Mouse (Mus musculus) cerebellum, adult 9-10 months (tissue): Measurements from ENCODE around the gene Dhrs9.
A peak's percentile ranks its signal among the peaks of the same experiment; 100 is the strongest.

Source experiments
- DNase-seq: peaks from one replicate; pipeline ENCODE4 v3.0.0; 2022

The Dhrs9 gene

DNA sequence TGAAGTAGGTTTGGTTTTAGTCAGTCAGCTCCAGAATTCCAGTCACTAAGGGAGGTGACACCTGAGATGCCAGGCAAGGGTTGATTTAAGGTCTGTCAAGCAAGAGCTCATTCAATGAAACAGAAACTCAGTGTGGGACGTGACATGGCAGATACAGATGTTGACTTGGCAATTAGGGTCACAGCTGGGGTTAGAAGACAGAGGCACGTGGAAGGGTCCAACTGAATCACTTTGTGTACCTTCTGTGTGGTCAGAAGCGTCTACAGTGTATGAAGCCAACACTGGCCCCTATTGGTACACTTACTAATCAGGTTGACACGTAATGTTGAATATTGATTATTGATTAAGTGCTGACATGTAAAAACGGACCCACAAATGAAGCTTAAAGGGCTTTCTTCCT is 44.6 kb downstream of the Dhrs9 start:
- DNase-seq, result no peak

DNA sequence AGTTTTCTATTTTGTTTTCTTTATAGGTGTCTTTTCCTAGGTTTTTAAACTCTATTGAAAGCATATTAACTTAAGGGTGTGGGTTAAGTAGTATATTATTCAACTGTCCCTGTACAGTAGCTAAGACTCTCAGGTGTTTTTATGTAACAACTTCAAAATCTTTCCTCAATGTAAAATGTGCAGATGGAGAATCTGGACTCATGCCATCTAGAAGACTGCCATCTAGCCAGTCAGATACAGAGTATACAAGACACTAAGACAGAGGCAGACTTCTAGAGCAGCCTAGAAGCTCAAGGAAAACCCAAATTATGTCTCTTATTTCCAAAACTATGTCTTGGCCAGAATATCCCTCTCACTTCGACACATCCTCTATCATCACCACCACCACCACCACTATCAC is 45.8 kb downstream of the Dhrs9 start:
- DNase-seq, result peak; percentile 22

DNA sequence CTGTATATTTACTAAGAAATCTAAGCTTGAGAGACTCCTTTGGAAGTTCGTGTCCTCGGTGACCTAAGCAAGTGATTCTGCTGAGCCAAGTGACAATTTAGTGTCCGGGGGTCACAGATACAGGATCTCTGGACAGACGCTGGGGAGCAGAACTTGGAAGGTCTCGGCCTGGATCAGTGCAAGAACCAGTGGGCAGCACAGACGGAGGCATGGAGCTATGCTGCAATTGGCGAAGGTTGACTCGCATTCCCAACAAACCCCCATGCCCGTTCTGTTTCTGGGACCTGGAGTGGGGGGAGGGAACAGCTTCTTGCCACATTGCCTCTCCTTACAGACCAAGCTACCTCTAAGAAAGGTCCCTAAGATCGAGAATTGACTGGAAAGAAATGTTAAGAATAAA is 46.9 kb downstream of the Dhrs9 start:
- no peak for DNase-seq

DNA sequence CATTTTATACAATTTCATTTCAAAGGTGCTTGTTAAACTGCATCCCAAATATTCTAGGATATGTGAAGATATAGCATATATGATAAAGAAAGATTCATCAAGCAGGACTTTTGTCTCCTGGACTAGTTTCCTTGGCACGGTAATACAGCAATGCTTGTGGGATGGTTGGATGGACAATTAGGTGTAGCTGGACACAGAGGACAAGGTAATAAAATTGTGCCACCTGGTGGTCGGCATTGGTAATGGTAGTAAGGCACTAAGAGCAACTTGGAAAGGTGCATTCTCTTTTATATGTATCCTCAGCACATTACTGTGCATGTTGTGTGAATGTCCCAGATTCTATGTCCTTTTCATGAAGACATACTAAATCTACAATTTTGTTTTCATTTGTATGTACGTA is 47.9 kb downstream of the Dhrs9 start:
- peak; percentile 73 for DNase-seq

DNA sequence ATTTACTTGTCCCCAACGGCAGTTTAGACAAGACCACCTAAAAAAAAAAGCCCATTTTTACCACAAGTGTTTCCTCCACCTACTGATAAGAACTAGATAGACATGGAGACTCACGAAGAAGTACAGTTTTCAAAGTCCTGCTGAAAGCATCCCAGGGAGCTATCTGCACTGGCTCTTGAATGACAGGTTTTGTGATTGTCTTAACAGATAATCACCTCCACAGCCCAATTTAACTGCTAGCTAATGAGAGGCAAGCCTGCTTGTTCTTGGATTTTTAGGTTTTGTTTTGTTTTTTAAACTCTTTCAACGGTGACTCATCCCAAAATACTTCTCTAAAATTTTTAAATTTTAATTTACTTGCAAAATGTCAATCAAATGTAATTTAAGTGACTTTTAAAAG is 61.4 kb downstream of the Dhrs9 start:
- DNase-seq, result no peak

DNA sequence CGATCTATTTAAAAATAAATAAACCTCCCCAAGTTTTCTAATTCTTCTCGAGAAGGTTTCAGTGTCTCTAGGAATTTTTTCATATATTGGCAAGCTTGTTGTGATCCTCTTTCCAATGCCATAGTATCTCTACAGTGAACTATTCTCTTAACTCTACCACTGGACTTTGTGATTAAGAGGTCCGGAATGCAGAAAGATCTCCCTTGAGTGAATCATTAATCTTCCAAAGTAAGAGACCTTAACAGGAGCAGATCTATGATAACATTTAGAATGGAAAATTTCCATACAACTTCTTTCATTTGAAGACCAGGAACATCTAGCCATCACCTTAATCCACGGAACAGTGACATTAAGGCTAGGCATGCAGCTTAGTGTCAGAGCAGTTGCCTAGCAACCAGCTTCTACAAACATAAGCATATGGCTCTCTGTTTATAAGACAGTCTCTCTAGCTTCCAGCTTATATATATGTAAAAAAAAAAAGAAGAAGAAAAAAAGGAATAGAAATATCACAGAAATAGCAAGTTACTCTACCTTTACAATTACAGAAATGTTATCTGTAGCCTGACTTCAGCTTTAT is 65.7 kb downstream of the Dhrs9 start:
- DNase-seq, result no peak

DNA sequence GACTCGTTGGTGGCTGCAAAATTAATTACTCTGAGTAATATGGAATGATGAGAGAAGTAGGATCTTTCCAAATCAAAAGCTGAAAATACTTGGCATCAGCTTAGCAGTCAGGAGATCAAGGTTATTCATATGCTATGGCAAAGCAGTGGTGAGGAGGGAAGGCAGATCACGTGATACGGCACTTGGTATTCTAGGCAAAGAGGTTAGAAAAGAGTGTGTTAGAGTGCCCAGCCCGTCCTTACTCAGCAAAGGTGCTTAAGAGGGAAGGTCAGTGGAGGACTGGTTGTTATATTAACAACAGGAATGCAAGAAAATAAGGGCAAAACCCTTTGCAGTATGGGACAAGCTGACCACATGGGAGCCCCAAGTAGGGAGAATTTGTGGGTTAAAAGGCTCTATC is 68.3 kb downstream of the Dhrs9 start:
- DNase-seq, result no peak

DNA sequence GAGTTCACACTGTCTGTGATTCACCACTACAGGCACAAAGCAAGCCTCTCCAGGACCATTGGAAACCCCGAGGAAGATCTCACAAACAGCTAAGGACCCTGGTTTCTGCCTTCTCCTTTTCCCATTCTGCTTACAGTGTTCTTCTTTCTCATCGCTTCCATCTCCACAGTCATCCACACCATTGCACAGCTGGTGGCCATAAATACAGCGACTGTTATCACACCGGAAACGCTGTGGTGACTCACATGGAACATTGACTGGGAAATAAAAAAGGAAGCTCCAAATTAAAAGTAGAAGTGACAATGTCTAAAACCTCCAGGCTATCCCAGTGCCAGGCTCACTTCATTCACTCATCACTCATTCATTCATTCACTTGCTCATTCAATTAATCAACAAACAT is 70.9 kb downstream of the Dhrs9 start:
- no peak for DNase-seq
